In genomic region chr19:10144464-10144863, GRCm38 (mm10) we compare ENCODE assay signal across 31 mouse cellular contexts. TPM values are rescaled to one million over a fixed set of nuclear protein-coding genes. Genes with fewer than 3 reads are reported as not detected.
DNase-seq lines count a peak whose midpoint lies in the region; ATAC-seq and TF ChIP-seq lines count a peak whose summit lies in the region.
"Had no signal": no experiment of that assay in that cellular context is flagged by ENCODE, and none has a peak within 500 bp of the region (broad histone marks: within the 10 kb centered on the region; RNA-seq: fewer than 3 reads in every experiment).

No protein-coding gene starts in this region.

- POLR2A ChIA-PET in Patski (lab: Charles Lee): interaction anchor here (0.7 kb wide), 1 partner anchor 50 kb away, joined by 4 read pairs; no protein-coding TSS in a partner anchor

- no peaks in the 10 kb centered on the region for H3K27me3 ChIP-seq in heart, adult 2 months (ENCODE audit: control insufficient read depth, insufficient read depth, low read length)
- H3K27me3 ChIP-seq in midbrain, embryonic 10.5 days (ENCODE audit: low read depth, poor library complexity, severe bottlenecking): no peaks in the 10 kb centered on the region
- no peaks in the 10 kb centered on the region for H3K27me3 ChIP-seq in midbrain, postnatal 0 days (ENCODE audit: insufficient read depth, low read length)
- H3K27me3 ChIP-seq in Patski: no peaks in the 10 kb centered on the region
- H3K27me3 ChIP-seq in stomach, postnatal 0 days (ENCODE audit: control insufficient read depth, insufficient read depth, low read length): no peaks in the 10 kb centered on the region
- H3K27me3 ChIP-seq: embryonic facial prominence, embryonic 12.5 days; embryonic facial prominence, embryonic 15.5 days; forebrain, embryonic 13.5 days; heart, embryonic 13.5 days; hindbrain, embryonic 12.5 days; intestine, embryonic 15.5 days had no signal

- CTCF ChIA-PET in Patski (lab: Charles Lee): interaction anchor here (1.0 to 1.4 kb wide), 2 partner anchors 32 to 45 kb away, joined by 3 read pairs; no protein-coding TSS in a partner anchor

- no peak for ATAC-seq in midbrain, postnatal 0 days (ENCODE audit: low FRiP score)
- ATAC-seq in Patski: peak; percentile 51
- no peak for ATAC-seq in cerebellum, adult (ENCODE audit: insufficient number of reproducible peaks, low FRiP score, low TSS enrichment)
- ATAC-seq in stomach, postnatal 0 days (ENCODE audit: low FRiP score, low TSS enrichment): no peak
- ATAC-seq: activated CD4-positive, CD25-positive, alpha-beta regulatory T cell, adult 4 months; CD4-positive, CD25-positive, alpha-beta regulatory T cell, adult 4 months; forebrain, embryonic 13.5 days; forebrain, embryonic 16.5 days; hindbrain, embryonic 16.5 days; intestine, embryonic 15.5 days had no signal

- H3K9me3 ChIP-seq in midbrain, embryonic 10.5 days (replicated peaks): no peaks in the 10 kb centered on the region
- H3K9me3 ChIP-seq in midbrain, postnatal 0 days (ENCODE audit: low read length): no peaks in the 10 kb centered on the region
- H3K9me3 ChIP-seq in stomach, postnatal 0 days (ENCODE audit: control insufficient read depth, low read length): no peaks in the 10 kb centered on the region
- H3K9me3 ChIP-seq: embryonic facial prominence, embryonic 12.5 days; embryonic facial prominence, embryonic 15.5 days; forebrain, embryonic 13.5 days; heart, embryonic 10.5 days; heart, embryonic 13.5 days; hindbrain, embryonic 12.5 days; intestine, embryonic 15.5 days had no signal

- H3K27ac ChIP-seq in heart, adult 2 months: no peak overlapping the region
- peak overlapping the region; percentile 53; the same call in 1 of the 2 replicates for H3K27ac ChIP-seq in midbrain, embryonic 10.5 days (replicated peaks)
- H3K27ac ChIP-seq in midbrain, postnatal 0 days (ENCODE audit: low read depth, low read length): no peak overlapping the region
- H3K27ac ChIP-seq in stomach, postnatal 0 days (replicated peaks): no peak overlapping the region
- H3K27ac ChIP-seq: embryonic facial prominence, embryonic 12.5 days; embryonic facial prominence, embryonic 15.5 days; forebrain, embryonic 13.5 days; gastrocnemius, adult 2 months; heart, embryonic 10.5 days; heart, embryonic 13.5 days; hindbrain, embryonic 12.5 days; intestine, embryonic 15.5 days had no signal

- peaks cover 1% of the 10 kb centered on the region; the same call in 1 of the 2 replicates for H3K4me1 ChIP-seq in heart, adult 2 months (ENCODE audit: control insufficient read depth, insufficient read depth, low read length)
- H3K4me1 ChIP-seq in midbrain, embryonic 10.5 days: peaks cover 23% of the 10 kb centered on the region
- no peaks in the 10 kb centered on the region for H3K4me1 ChIP-seq in midbrain, postnatal 0 days (ENCODE audit: insufficient read depth, low read length)
- no peaks in the 10 kb centered on the region for H3K4me1 ChIP-seq in stomach, postnatal 0 days (replicated peaks; ENCODE audit: control insufficient read depth, insufficient read depth)
- H3K4me1 ChIP-seq: embryonic facial prominence, embryonic 12.5 days; embryonic facial prominence, embryonic 15.5 days; forebrain, embryonic 13.5 days; intestine, embryonic 15.5 days had no signal

- intact Hi-C loops in heart, adult 2 months (cut with DNase I): no loop called here

- no peak for TF ChIP-seq CTCF in heart, adult 2 months (IDR thresholded peaks at IDR 0.05)
- no peak for TF ChIP-seq CTCF in midbrain, postnatal 0 days (IDR thresholded peaks at IDR 0.05)
- TF ChIP-seq CTCF in Patski (IDR thresholded peaks at IDR 0.05): no peak
- no peak for TF ChIP-seq CTCF in stomach, postnatal 0 days (IDR thresholded peaks at IDR 0.05; ENCODE audit: low read depth)

- DNase-seq in heart, adult 11 months: peak; percentile 72
- DNase-seq in heart, adult 2 months: no peak
- DNase-seq in midbrain, embryonic 10.5 days (ENCODE audit: low spot score): no peak
- DNase-seq in midbrain, postnatal 0 days (ENCODE audit: low spot score): no peak
- DNase-seq in Patski (ENCODE audit: low read depth, low spot score) (no peak), ZHBTc4 (ENCODE audit: low read depth, low spot score) (peak; percentile 50)
- DNase-seq in stomach, postnatal 0 days (ENCODE audit: low spot score): no peak
- DNase-seq: adrenal gland, adult 8-10 months; adrenal gland, postnatal 25 days; cerebellum, adult 18-20 months; cerebellum, adult 9-10 months; cerebellum, postnatal 14 days; embryo, embryonic 11 days; gastrocnemius, adult 2 months; gastrocnemius, postnatal 14 days; heart, adult 18-20 months; heart, postnatal 14 days; heart, postnatal 4 days; kidney, adult 11 months had no signal

- H3K9ac ChIP-seq in heart, adult 2 months (ENCODE audit: low read depth, low read length): no peak overlapping the region
- H3K9ac ChIP-seq in midbrain, postnatal 0 days (replicated peaks; ENCODE audit: low read length, poor library complexity, severe bottlenecking): no peak overlapping the region
- no peak overlapping the region for H3K9ac ChIP-seq in stomach, postnatal 0 days (ENCODE audit: low read length)
- H3K9ac ChIP-seq: embryonic facial prominence, embryonic 12.5 days; embryonic facial prominence, embryonic 15.5 days; forebrain, embryonic 13.5 days; heart, embryonic 13.5 days; hindbrain, embryonic 12.5 days; intestine, embryonic 15.5 days had no signal

- no peak overlapping the region for H3K4me3 ChIP-seq in heart, adult 2 months
- H3K4me3 ChIP-seq in midbrain, embryonic 10.5 days: no peak overlapping the region
- H3K4me3 ChIP-seq in midbrain, postnatal 0 days (ENCODE audit: low read depth, low read length): no peak overlapping the region
- H3K4me3 ChIP-seq in stomach, postnatal 0 days (ENCODE audit: low read depth, low read length): no peak overlapping the region
- H3K4me3 ChIP-seq: embryonic facial prominence, embryonic 12.5 days; embryonic facial prominence, embryonic 15.5 days; forebrain, embryonic 13.5 days; gastrocnemius, adult 2 months; heart, embryonic 10.5 days; heart, embryonic 13.5 days; hindbrain, embryonic 12.5 days; intestine, embryonic 15.5 days had no signal

- TF ChIP-seq EP300 in heart, adult 2 months (IDR thresholded peaks at IDR 0.05; ENCODE audit: insufficient read depth, low read depth, low read length): no peak
- no peak for TF ChIP-seq EP300 in stomach, postnatal 0 days (optimal IDR thresholded peaks at IDR 0.05)

- H3K79me2 ChIP-seq in heart, adult 2 months (replicated peaks; ENCODE audit: control insufficient read depth, insufficient read depth, low read length): no peaks in the 10 kb centered on the region

- 67% methylated on average over 4 of the region's 4 CpGs for WGBS in heart, adult 2 months
- WGBS in midbrain, embryonic 10.5 days: 60% methylated on average over 4 of the region's 4 CpGs
- WGBS in midbrain, postnatal 0 days: 53% methylated on average over 4 of the region's 4 CpGs
- 38% methylated on average over 4 of the region's 4 CpGs for WGBS in stomach, postnatal 0 days

- no peak for TF ChIP-seq POLR2A in heart, adult 2 months (IDR thresholded peaks at IDR 0.05; ENCODE audit: insufficient read depth, low read depth, low read length)

- in situ Hi-C loops in Patski (cut with MboI; ENCODE audit: low pct_unique_long_range_greater_than_20kb): no loop called here

- H3K36me3 ChIP-seq in heart, adult 2 months (ENCODE audit: control insufficient read depth, insufficient read depth, low read length): no peaks in the 10 kb centered on the region
- H3K36me3 ChIP-seq in midbrain, embryonic 10.5 days: no peaks in the 10 kb centered on the region
- no peaks in the 10 kb centered on the region for H3K36me3 ChIP-seq in midbrain, postnatal 0 days (ENCODE audit: insufficient read depth, low read length)
- H3K36me3 ChIP-seq in stomach, postnatal 0 days (ENCODE audit: control insufficient read depth, insufficient read depth, low read length): no peaks in the 10 kb centered on the region
- H3K36me3 ChIP-seq: embryonic facial prominence, embryonic 12.5 days; embryonic facial prominence, embryonic 15.5 days; heart, embryonic 10.5 days; heart, embryonic 13.5 days; hindbrain, embryonic 12.5 days; intestine, embryonic 15.5 days had no signal

- no peak overlapping the region for H3K4me2 ChIP-seq in midbrain, postnatal 0 days (ENCODE audit: low read depth, low read length, poor library complexity, severe bottlenecking)
- H3K4me2 ChIP-seq in stomach, postnatal 0 days (replicated peaks; ENCODE audit: low read depth): no peak overlapping the region
- H3K4me2 ChIP-seq: embryonic facial prominence, embryonic 12.5 days; embryonic facial prominence, embryonic 15.5 days; forebrain, embryonic 13.5 days; heart, embryonic 13.5 days; hindbrain, embryonic 12.5 days; intestine, embryonic 15.5 days had no signal

RNA-seq across cellular contexts. Expression of gene Fads1, which starts 38.2 kb away (rescaled TPM):
- total RNA-seq in heart, adult 2 months (2021): 10 to 100 TPM; 24.2 to 25.3 TPM
- 14.6 and 16.2 TPM in 2 replicates for polyA plus RNA-seq in heart, adult 2 months (2012; rRNA removed)
- polyA plus RNA-seq in midbrain, embryonic 10.5 days (2016; fragmentation: Nextera tagmentation; extraction: Ambion mirVana): 171 and 192 TPM in 2 replicates
- 180 and 184 TPM in 2 replicates for total RNA-seq in midbrain, postnatal 0 days (2014; rRNA removed)
- 150 and 153 TPM in 2 replicates for polyA plus RNA-seq in midbrain, postnatal 0 days (2015; fragmentation: Nextera tagmentation; extraction: Ambion mirVana)
- polyA plus RNA-seq in Patski (2021): 171 TPM
- 36.3 TPM in 2 replicates for polyA plus RNA-seq in stomach, postnatal 0 days (2015; fragmentation: Nextera tagmentation; extraction: Ambion mirVana)

RNA-seq across cellular contexts. Expression of gene Fads2, which starts 42.9 kb away (rescaled TPM):
- 1 to 10 TPM; 5.3 to 6.3 TPM for total RNA-seq in heart, adult 2 months (2021)
- 13.3 and 15.5 TPM in 2 replicates for polyA plus RNA-seq in heart, adult 2 months (2012; rRNA removed)
- 207 and 236 TPM in 2 replicates for polyA plus RNA-seq in midbrain, embryonic 10.5 days (2016; fragmentation: Nextera tagmentation; extraction: Ambion mirVana)
- 278 and 306 TPM in 2 replicates for total RNA-seq in midbrain, postnatal 0 days (2014; rRNA removed)
- 260 and 275 TPM in 2 replicates for polyA plus RNA-seq in midbrain, postnatal 0 days (2015; fragmentation: Nextera tagmentation; extraction: Ambion mirVana)
- 219 TPM for polyA plus RNA-seq in Patski (2021)
- polyA plus RNA-seq in stomach, postnatal 0 days (2015; fragmentation: Nextera tagmentation; extraction: Ambion mirVana): 34.6 and 35.3 TPM in 2 replicates

RNA-seq across cellular contexts. Expression of gene Tmem258, which starts 59.4 kb away (rescaled TPM):
- 100 to 1,000 TPM; 154 to 181 TPM for total RNA-seq in heart, adult 2 months (2021)
- polyA plus RNA-seq in heart, adult 2 months (2012; rRNA removed): 200 and 205 TPM in 2 replicates
- polyA plus RNA-seq in midbrain, embryonic 10.5 days (2016; fragmentation: Nextera tagmentation; extraction: Ambion mirVana): 351 and 361 TPM in 2 replicates
- 61.4 and 84.7 TPM in 2 replicates for total RNA-seq in midbrain, postnatal 0 days (2014; rRNA removed)
- polyA plus RNA-seq in midbrain, postnatal 0 days (2015; fragmentation: Nextera tagmentation; extraction: Ambion mirVana): 279 and 299 TPM in 2 replicates
- 211 TPM for polyA plus RNA-seq in Patski (2021)
- polyA plus RNA-seq in stomach, postnatal 0 days (2015; fragmentation: Nextera tagmentation; extraction: Ambion mirVana): 330 and 370 TPM in 2 replicates

RNA-seq across cellular contexts. Expression of gene Fen1, which starts 59.5 kb away (rescaled TPM):
- total RNA-seq in heart, adult 2 months (2021): 1 to 10 TPM; 3.7 to 4.5 TPM
- 2.9 and 3.8 TPM in 2 replicates for polyA plus RNA-seq in heart, adult 2 months (2012; rRNA removed)
- polyA plus RNA-seq in midbrain, embryonic 10.5 days (2016; fragmentation: Nextera tagmentation; extraction: Ambion mirVana): 165 and 188 TPM in 2 replicates
- total RNA-seq in midbrain, postnatal 0 days (2014; rRNA removed): 19.8 and 20.9 TPM in 2 replicates
- polyA plus RNA-seq in midbrain, postnatal 0 days (2015; fragmentation: Nextera tagmentation; extraction: Ambion mirVana): 20.5 and 21.8 TPM in 2 replicates
- polyA plus RNA-seq in Patski (2021): 22.0 TPM
- polyA plus RNA-seq in stomach, postnatal 0 days (2015; fragmentation: Nextera tagmentation; extraction: Ambion mirVana): 27.8 and 29.2 TPM in 2 replicates

Comparison
In these comparisons a context has a peak if more than half of its experiments do, and no peak if none do; other contexts are left out.
1. DNase-seq: peak in heart, adult 11 months (single experiment) and ZHBTc4 (single experiment); none in heart, adult 2 months (0 of 2), midbrain, embryonic 10.5 days (single experiment), midbrain, postnatal 0 days (single experiment), Patski (single experiment) and stomach, postnatal 0 days (single experiment).